Mouse (Mus musculus) heart, adult 18-20 months (tissue): ENCODE results near the gene Erh. TPM values are rescaled to one million over a fixed set of nuclear protein-coding genes. Genes with fewer than 3 reads are reported as not detected.
A peak's percentile ranks its signal among the peaks of the same experiment; 100 is the strongest.

Experiments
- DNase-seq, 2 experiments: peaks; one replicate each; pipeline ENCODE4 v3.0.0; 2021 to 2022; ENCODE audit warnings: mixed read lengths in 1 of 2
- total RNA-seq, 2 experiments: library from RNA; stranded (reverse); gene quantifications; 2 replicates each; pipeline ENCODE4 v1.2.3; 2021

Erh gene
- total RNA-seq, 2 experiments from 2014 or later: 25.2 to 26.9 TPM

DNA sequence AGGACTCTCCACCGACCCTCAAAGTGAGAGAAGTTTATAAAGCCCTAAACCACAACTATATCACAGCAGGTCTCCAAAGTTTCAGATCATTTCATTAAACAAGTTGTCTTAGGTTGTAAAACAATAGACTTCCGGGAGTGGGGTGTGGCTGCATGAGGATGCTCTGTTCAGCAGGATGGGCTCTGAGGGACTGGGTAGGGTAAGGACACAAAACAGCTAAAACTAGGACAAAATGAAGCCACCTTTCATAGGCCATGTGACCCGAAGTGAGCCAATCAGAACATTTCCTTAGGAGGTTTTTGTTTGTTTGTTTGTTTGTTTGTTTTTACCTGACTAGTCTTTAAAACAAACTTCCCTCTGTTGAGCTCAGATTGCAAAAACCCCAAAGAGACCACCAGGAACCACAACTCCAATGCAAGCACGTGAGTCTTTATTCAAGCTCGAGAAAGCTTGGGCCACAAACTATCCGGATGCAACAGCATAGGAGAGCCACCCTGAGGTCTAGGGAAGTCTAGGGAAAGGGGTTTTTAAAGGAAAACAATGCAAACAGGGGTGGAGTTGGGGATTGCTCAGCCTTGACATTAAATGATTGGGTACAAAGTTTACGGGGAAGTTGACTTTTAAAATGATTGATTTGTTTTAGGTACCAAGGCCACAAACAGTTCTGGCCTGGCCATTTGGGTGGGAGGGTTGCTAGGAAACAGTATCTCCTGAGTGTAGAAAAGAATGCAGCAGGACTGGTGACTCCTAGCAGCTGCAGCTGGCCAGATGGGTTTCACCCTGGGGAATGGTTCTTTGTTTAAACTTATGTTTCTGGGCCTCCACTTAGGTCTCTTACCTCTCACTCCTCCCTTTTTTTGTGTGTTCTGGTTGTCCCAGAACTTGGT, 28.5 kb downstream of the Erh start:
- no peak for DNase-seq

GRCm38 (mm10) chr12:80612113-80612791, 31.9 kb downstream of the Erh start:
- no peak for DNase-seq

- peak; percentile 59 to 60 for DNase-seq
Observed at GRCm38 (mm10) chr12:80609928-80610327, 34.2 kb downstream of the Erh start.

DNA sequence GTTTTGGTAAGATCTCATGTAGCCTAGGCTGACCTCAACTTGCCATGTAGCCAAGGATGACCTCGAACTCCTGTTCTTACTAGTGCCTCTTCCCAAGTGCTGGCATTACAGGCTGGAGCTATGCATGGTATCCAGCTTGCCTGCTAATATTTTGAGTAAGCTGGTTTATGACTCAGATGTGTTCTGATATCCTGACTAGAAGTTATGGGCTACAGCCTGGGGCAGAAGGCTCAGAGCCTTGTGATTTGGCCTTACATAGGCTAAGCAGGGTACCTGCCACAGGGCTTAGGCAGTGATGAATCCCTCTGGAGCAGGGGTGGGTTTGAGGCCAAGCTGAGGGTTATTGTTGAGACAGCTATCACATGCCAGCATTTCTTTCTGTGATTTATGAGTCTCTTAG, 35.6 kb downstream of the Erh start:
- DNase-seq: no peak

GRCm38 (mm10) chr12:80604218-80604617, 39.9 kb downstream of the Erh start:
- no peak for DNase-seq

- peak; percentile 54 to 60 for DNase-seq
Observed at GRCm38 (mm10) chr12:80603566-80603965, 40.6 kb downstream of the Erh start.

DNA sequence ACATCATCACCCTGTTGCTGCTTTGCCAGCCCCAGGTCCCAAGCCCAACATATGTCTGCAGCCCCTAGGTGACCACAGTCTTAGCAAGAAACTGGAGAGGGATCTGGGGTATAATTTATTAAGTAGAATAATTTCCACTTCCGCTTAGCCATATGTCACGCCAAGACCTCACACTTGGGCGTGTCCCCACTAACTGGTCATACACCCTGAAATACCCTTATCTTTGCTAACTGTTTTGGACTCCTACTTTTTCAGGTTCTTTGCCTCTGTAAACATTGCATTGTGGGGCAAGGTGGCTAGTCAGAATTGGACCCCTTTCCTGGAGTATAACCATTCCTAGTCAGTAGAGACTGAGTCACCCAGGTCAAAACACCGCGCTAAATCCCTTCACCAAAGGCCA, 41.7 kb downstream of the Erh start:
- no peak for DNase-seq

- no peak for DNase-seq
Observed at GRCm38 (mm10) chr12:80601597-80602269, 42.4 kb downstream of the Erh start.

GRCm38 (mm10) chr12:80598756-80599155, 45.4 kb downstream of the Erh start:
- DNase-seq: peak; percentile 63 to 67

GRCm38 (mm10) chr12:80598236-80598635, 45.9 kb downstream of the Erh start:
- DNase-seq: no peak

DNA sequence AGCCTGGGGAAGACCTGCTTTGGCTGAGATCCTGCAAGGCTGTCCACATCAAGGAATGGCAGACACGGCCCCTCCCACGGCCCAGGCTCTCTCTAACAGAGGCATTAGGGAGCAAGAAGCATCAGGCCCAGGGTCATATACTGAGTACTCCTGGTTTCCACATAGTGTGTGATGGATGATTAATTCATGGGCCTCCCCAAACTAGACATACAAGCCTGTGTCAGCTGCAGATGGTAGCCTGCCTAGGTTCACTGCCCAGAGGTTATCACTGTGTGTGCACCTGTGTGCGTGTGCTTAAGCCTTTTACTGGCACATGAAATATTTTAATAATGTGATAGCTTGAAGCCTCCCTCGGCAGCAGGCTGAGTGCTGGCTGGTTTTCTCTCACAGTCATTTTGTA, 48.2 kb downstream of the Erh start:
- no peak for DNase-seq

GRCm38 (mm10) chr12:80595566-80595965, 48.6 kb downstream of the Erh start:
- no peak for DNase-seq

DNA sequence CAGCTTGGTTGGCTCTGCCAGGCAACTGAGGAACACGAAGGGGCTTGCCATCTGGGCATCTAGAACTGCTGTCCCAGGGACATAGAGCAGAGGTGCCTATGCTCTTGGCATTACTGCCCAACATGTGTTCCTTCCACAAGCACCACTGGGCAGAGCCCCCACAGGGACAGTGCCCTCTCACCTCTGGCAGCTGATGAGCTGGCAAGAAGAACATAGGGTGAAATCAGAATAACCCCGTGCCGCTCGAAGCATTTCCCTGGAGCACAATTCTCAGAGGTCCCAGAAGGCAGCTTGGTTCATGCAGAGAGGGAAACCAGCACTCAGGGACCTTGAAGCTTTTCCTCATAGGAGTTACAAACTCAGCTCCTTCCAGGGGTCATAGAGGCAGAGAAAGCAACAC, 49.4 kb downstream of the Erh start:
- no peak for DNase-seq

DNA sequence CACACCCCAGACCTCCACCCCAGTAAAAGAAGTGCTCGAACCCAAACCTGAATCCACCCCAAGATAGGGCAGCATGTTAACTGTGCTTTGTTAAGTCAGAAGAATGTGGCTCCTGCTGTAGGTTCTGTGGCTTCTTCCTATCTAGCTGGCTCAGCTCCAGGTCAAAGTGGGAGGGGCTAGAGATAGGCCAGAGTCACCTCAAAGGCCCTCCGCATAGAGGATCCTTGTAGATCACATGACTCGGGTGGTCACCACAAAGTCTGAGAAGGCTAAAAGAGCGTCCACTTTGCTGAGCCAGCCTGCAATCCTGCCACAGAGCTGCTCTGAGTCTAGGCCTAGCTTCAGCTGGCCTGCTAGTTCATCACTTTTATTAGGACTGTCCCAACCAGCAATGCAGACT, 50.0 kb downstream of the Erh start:
- no peak for DNase-seq

GRCm38 (mm10) chr12:80584973-80585372, 59.2 kb downstream of the Erh start:
- DNase-seq: no peak

Other genes with a start within 250 kb of the Erh start
- gene Dcaf5, start 207.7 kb downstream of the Erh start, total RNA-seq: 10 to 100 TPM; 31.6 to 43.3 TPM
- 10 to 100 TPM; 16.5 to 17.9 TPM for gene Exd2, start 181.2 kb downstream of the Erh start, total RNA-seq
- 1 to 10 TPM; 1.7 to 2.8 TPM for gene Galnt16, start 126.1 kb downstream of the Erh start, total RNA-seq
- gene Slc39a9, start 458 bp downstream of the Erh start, total RNA-seq: 10 to 100 TPM; 15.3 to 18.3 TPM
- gene Plekhd1, start 48.2 kb upstream of the Erh start, total RNA-seq: under 1 TPM in 1 of 2 experiments, not detected in 1; 0.20 TPM
- under 1 TPM in 1 of 2 experiments, not detected in 1; 0.05 TPM for gene Ccdc177, start 116.3 kb upstream of the Erh start, total RNA-seq
- gene Susd6, start 146.2 kb upstream of the Erh start, total RNA-seq: 10 to 100 TPM; 68.3 to 71.9 TPM